Mouse (Mus musculus) brain, embryonic 14.5 days (tissue): ENCODE measurements around the gene Cplx3.

Source experiments
- CTCF ChIP-seq: fragments of 200-500 bp; IDR thresholded peaks from 2 replicates; pipeline ENCODE4 v1.5.1; 2012; ENCODE audit warnings: inconsistent platforms, mild to moderate bottlenecking, moderate library complexity, borderline replicate concordance; ENCODE audit not compliant: insufficient read depth, insufficient read length; ENCODE audit errors: extremely low read depth
- POLR2A ChIP-seq: fragments of 200-500 bp; IDR thresholded peaks from 2 replicates; pipeline ENCODE4 v1.6.1; 2012; ENCODE audit warnings: mild to moderate bottlenecking, inconsistent platforms, borderline replicate concordance; ENCODE audit not compliant: poor library complexity, insufficient read depth, insufficient read length, severe bottlenecking; ENCODE audit errors: extremely low read depth

DNA sequence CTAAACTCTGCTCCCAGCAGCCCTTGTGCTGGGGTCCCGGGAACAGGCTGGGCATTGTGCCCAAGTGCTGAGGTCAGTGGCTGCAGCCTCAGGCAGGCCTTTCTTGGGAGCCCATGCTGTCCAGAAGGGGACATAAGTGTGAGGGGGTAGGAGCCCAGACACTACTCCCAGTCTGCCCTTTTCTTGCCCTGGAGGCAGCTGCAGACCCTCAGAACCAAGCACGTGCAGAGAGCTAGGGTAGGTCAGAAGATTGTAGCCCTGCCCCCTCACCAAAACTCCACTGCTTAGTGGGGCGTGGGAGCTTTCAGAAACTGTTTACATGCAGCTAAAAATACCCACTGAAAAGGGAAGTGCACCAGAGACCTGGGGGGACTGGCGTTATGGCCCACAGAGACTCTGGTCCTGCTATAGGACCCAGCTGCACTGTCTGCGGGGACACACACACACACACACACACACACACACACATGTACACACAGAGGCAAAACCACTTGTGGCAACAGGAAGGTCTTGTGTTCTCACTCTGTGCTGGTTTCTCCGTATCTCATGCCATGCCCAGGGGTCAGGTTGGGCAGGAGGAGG is 31.8 kb upstream of the Cplx3 start:
- TF ChIP-seq CTCF (no peak), POLR2A (no peak)
